Mouse (Mus musculus) spleen, adult 2 months (tissue): Measurements from ENCODE around the gene Reg2. TPM values are rescaled to one million over a fixed set of nuclear protein-coding genes. Genes with fewer than 3 reads are reported as not detected.

ENCODE experiments used
- DNase-seq, 2 experiments: peaks; one replicate each; pipeline versions ENCODE4 v3.0.0 to v3.0.0-alpha.2; 2012 to 2021; ENCODE audit warnings: low spot score in 2 of 2, low read depth in 1 of 2
- H3K27ac ChIP-seq: fragments of 200-500 bp; 2 replicates; pipeline ENCODE4 v1.5.1; 2012; ENCODE audit warnings: low read length, inconsistent platforms; ENCODE audit not compliant: insufficient read depth
- H3K27me3 ChIP-seq: fragments of 200-500 bp; 2 replicates; pipeline ENCODE4 v1.6.1; 2012; ENCODE audit warnings: mild to moderate bottlenecking, moderate library complexity, low read length, inconsistent platforms; ENCODE audit not compliant: control insufficient read depth, insufficient read depth
- H3K36me3 ChIP-seq: fragments of 200-500 bp; 2 replicates; pipeline ENCODE4 v1.6.1; 2012; ENCODE audit warnings: mild to moderate bottlenecking, low read length, inconsistent platforms; ENCODE audit not compliant: control insufficient read depth, insufficient read depth
- H3K4me1 ChIP-seq: fragments of 200-500 bp; 2 replicates; pipeline ENCODE4 v1.6.1; 2011; ENCODE audit warnings: inconsistent platforms; ENCODE audit not compliant: control insufficient read depth, insufficient read depth, insufficient read length
- H3K4me3 ChIP-seq: fragments of 200-500 bp; 2 replicates; pipeline ENCODE4 v1.5.1; 2011; ENCODE audit warnings: mild to moderate bottlenecking, inconsistent platforms; ENCODE audit not compliant: insufficient read depth, insufficient read length; ENCODE audit errors: extremely low read depth
- CTCF ChIP-seq: fragments of 200-500 bp; IDR thresholded peaks from 2 replicates; pipeline ENCODE4 v1.5.1; 2011; ENCODE audit warnings: mild to moderate bottlenecking, inconsistent platforms; ENCODE audit not compliant: insufficient read depth, insufficient read length, insufficient replicate concordance; ENCODE audit errors: extremely low read depth
- POLR2A ChIP-seq: fragments of 200-500 bp; IDR thresholded peaks from 2 replicates; pipeline ENCODE4 v1.6.1; 2011; ENCODE audit warnings: low read depth, low read length, inconsistent platforms
- WGBS: fragments of 180-500 bp; shearing (Covaris S2); methylation state at CpG from one replicate; pipeline ENCODE4 v1.1.7; 2018; 5-methylcytosine and 5-hydroxymethylcytosine counted together
- polyA plus RNA-seq: library from polyadenylated mRNA; depleted of rRNA; stranded (reverse); fragments of >200 nt; gene quantifications from 2 replicates; pipeline ENCODE4 v1.2.3, GENCODE M21; 2012; rRNA removed

Reg2 gene
- polyA plus RNA-seq, 1 experiment, result 34.1 TPM

DNA sequence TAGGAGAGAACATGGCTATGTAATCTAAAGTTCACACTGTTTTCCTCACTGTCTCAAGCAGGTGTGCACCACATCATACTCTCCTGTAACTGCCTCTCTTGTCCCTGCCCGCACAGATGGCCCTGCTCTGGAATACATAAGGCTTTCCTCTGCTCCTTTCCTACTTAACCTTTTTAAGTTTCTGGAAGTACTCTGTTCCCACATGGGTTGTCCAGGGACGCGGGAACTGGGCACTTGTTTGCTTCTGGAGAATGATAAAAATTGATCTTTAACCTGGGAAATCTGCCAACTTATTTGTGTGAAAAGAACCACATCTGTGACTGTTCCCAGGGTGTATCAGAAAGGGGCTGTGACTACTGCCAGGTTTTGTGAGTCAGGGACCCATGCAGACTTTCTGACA is 30.1 kb downstream of the Reg2 start:
- WGBS, result 84% methylated on average over 3 of the region's 3 CpGs
- DNase-seq, result no peak
- no peak overlapping the region for H3K4me3 ChIP-seq

GRCm38 (mm10) chr6:78447202-78447601 is 51.8 kb downstream of the Reg2 start:
- DNase-seq, result no peak
- no peak for TF ChIP-seq CTCF
- no peak for TF ChIP-seq POLR2A
- WGBS, result 61% methylated on average over 1 of the region's 1 CpGs
- no peak overlapping the region for H3K27ac ChIP-seq
- no peak overlapping the region for H3K4me3 ChIP-seq
- H3K27me3 ChIP-seq, result no peaks in the 10 kb centered on the region
- H3K4me1 ChIP-seq, result no peaks in the 10 kb centered on the region
- H3K36me3 ChIP-seq, result no peaks in the 10 kb centered on the region

More for the DNA sequence above, 30.1 kb downstream of the Reg2 start:
- no peaks in the 10 kb centered on the region for H3K4me1 ChIP-seq
- H3K27me3 ChIP-seq, result no peaks in the 10 kb centered on the region
- no peaks in the 10 kb centered on the region for H3K36me3 ChIP-seq
- no peak for TF ChIP-seq POLR2A
- TF ChIP-seq CTCF, result no peak
- no peak overlapping the region for H3K27ac ChIP-seq

- Histone ChIP-seq H3K4me1 (no peaks in the 10 kb centered on the region), H3K36me3 (no peaks in the 10 kb centered on the region), H3K27ac (no peak overlapping the region), H3K27me3 (no peaks in the 10 kb centered on the region), H3K4me3 (no peak overlapping the region)
- DNase-seq, result no peak
- TF ChIP-seq CTCF, result no peak
- no peak for TF ChIP-seq POLR2A
Measured at GRCm38 (mm10) chr6:78448409-78448808, 53.0 kb downstream of the Reg2 start.

GRCm38 (mm10) chr6:78452804-78453203 is 57.4 kb downstream of the Reg2 start:
- Histone ChIP-seq H3K4me1 (no peaks in the 10 kb centered on the region), H3K27ac (no peak overlapping the region), H3K27me3 (no peaks in the 10 kb centered on the region), H3K36me3 (no peaks in the 10 kb centered on the region), H3K4me3 (no peak overlapping the region)
- TF ChIP-seq POLR2A (no peak), CTCF (no peak)
- no peak for DNase-seq
- WGBS, result 87% methylated on average over 2 of the region's 2 CpGs

Other genes starting within 250 kb of the Reg2 start
- gene Reg3b, start 25.0 kb upstream of the Reg2 start, polyA plus RNA-seq, result 2.5 and 5.1 TPM in 2 replicates
- 8.3 and 9.2 TPM in 2 replicates for gene Reg3d, start 16.8 kb upstream of the Reg2 start, polyA plus RNA-seq
- 0.43 and 1.7 TPM in 2 replicates for gene Reg3a, start 14.9 kb upstream of the Reg2 start, polyA plus RNA-seq
- gene Reg1, start 27.1 kb downstream of the Reg2 start, polyA plus RNA-seq, result 706 and 759 TPM in 2 replicates
- 0.11 and 0.49 TPM in 2 replicates for gene Reg3g, start 73.2 kb downstream of the Reg2 start, polyA plus RNA-seq